Mouse (Mus musculus) CH12.LX (cell line): ENCODE measurements around the gene Gm3411.
"Not testable (repeated sequence)": the region's sequence is repeated elsewhere in the genome, so short reads cannot be mapped to it uniquely, and the experiment has no call there.

Experiments used
- CHD1 ChIP-seq: IDR thresholded peaks from 2 replicates; pipeline ENCODE4 v1.6.1; 2012; ENCODE audit warnings: low read depth, low read length, improper control_type of control experiment, inconsistent platforms
- CHD2 ChIP-seq: IDR thresholded peaks from 2 replicates; pipeline ENCODE4 v1.6.1; 2011; ENCODE audit warnings: low read length, improper control_type of control experiment
- CTCF ChIP-seq, 2 experiments: IDR thresholded peaks in 1 of 2; conservative IDR thresholded peaks in 1 of 2; 2 replicates each; pipeline ENCODE4 v1.5.1; 2011 to 2012; ENCODE audit warnings: low read depth in 2 of 2, low read length in 2 of 2, improper control_type of control experiment in 1 of 2, inconsistent platforms in 1 of 2, mild to moderate bottlenecking in 1 of 2, moderate library complexity in 1 of 2
- ELF1 ChIP-seq: IDR thresholded peaks from 2 replicates; pipeline ENCODE4 v1.6.1; 2014; ENCODE audit warnings: low read depth, mild to moderate bottlenecking, inconsistent platforms, low read length, improper control_type of control experiment
- EP300 ChIP-seq: IDR thresholded peaks from 2 replicates; pipeline ENCODE4 v1.6.1; 2011; ENCODE audit warnings: low read length, improper control_type of control experiment
- KAT2A ChIP-seq: IDR thresholded peaks from 2 replicates; pipeline ENCODE4 v1.6.1; 2012; ENCODE audit warnings: low read length, improper control_type of control experiment, inconsistent platforms; ENCODE audit not compliant: insufficient replicate concordance
- MYC ChIP-seq: IDR thresholded peaks from 2 replicates; pipeline ENCODE4 v1.6.1; 2011; ENCODE audit warnings: low read depth, mild to moderate bottlenecking, improper control_type of control experiment, low read length
- POLR2A ChIP-seq: IDR thresholded peaks from 2 replicates; pipeline ENCODE4 v1.6.1; 2011; ENCODE audit warnings: low read depth, mild to moderate bottlenecking, improper control_type of control experiment, low read length
- RCOR1 ChIP-seq: conservative IDR thresholded peaks from 2 replicates; pipeline ENCODE4 v1.6.1; 2012; ENCODE audit warnings: low read depth, mild to moderate bottlenecking, inconsistent platforms, low read length, improper control_type of control experiment
- TCF12 ChIP-seq: IDR thresholded peaks from 2 replicates; pipeline ENCODE4 v1.6.1; 2014; ENCODE audit warnings: low read depth, mild to moderate bottlenecking, inconsistent platforms, low read length, improper control_type of control experiment
- UBTF ChIP-seq: IDR thresholded peaks from 2 replicates; pipeline ENCODE4 v1.6.1; 2012; ENCODE audit warnings: low read depth, mild to moderate bottlenecking, inconsistent platforms, low read length, improper control_type of control experiment, moderate library complexity
- ZMIZ1 ChIP-seq: IDR thresholded peaks from 2 replicates; pipeline ENCODE4 v1.6.1; 2012; ENCODE audit warnings: low read depth, mild to moderate bottlenecking, inconsistent platforms, low read length, improper control_type of control experiment
- ZNF384 ChIP-seq: IDR thresholded peaks from 2 replicates; pipeline ENCODE4 v1.6.1; 2012; ENCODE audit warnings: low read depth, low read length, improper control_type of control experiment, inconsistent platforms

DNA sequence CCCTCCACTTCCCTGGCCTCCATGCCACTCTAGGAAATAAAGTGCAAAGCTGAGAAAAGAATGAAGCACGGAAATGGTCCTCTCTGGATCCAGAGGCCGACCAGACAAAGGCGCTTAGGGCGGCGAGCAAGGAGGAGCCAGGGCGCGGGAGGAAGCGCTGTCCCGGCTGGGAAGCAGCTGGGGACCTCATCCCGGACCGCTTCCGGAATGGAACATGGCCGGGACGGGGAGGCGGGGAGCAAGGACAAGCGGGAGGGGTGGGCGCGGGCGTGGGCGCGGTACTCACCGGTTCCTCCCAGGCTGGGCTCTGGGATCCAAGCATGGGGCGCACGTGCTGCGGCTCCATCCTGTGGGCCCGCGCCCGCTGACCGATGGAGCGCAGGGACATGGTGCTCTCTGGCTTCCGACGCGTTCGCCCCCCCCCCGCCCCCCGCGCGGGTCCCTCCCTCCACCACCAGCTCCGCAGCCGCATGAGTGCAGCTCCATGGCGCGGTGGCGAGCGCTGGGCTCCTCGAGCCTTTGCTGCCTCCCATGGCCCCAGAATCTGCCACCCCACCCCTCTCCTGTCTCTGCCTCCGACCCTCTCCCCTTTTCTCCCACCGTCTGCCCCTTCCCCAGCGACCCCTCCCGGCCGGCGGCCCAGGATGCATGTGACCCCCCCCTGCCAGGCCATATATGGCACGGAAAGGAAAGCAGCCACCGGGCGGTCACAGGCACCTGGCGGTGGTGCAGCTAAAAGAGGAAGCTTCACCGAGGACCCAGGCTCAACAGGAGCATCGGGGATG is at the start of gene Gm3411:
- not testable (repeated sequence) for TF ChIP-seq UBTF; RCOR1; TCF12; EP300; ZNF384; CTCF (conservative IDR thresholded peaks at IDR 0.05 in 1 of 2, IDR thresholded peaks at IDR 0.05 in 1 of 2; ENCODE audit: low read depth in 2 of 2, low read length in 2 of 2); POLR2A; ZMIZ1; CHD1; KAT2A; MYC; ELF1; CHD2
